Mouse (Mus musculus): ENCODE data around the gene Gm28053. TPM values are rescaled to one million over a fixed set of nuclear protein-coding genes. Genes with fewer than 3 reads are reported as not detected.

The Gm28053 gene
- polyA plus RNA-seq, 1 experiment from 2014 or later = 2.3 TPM

DNA sequence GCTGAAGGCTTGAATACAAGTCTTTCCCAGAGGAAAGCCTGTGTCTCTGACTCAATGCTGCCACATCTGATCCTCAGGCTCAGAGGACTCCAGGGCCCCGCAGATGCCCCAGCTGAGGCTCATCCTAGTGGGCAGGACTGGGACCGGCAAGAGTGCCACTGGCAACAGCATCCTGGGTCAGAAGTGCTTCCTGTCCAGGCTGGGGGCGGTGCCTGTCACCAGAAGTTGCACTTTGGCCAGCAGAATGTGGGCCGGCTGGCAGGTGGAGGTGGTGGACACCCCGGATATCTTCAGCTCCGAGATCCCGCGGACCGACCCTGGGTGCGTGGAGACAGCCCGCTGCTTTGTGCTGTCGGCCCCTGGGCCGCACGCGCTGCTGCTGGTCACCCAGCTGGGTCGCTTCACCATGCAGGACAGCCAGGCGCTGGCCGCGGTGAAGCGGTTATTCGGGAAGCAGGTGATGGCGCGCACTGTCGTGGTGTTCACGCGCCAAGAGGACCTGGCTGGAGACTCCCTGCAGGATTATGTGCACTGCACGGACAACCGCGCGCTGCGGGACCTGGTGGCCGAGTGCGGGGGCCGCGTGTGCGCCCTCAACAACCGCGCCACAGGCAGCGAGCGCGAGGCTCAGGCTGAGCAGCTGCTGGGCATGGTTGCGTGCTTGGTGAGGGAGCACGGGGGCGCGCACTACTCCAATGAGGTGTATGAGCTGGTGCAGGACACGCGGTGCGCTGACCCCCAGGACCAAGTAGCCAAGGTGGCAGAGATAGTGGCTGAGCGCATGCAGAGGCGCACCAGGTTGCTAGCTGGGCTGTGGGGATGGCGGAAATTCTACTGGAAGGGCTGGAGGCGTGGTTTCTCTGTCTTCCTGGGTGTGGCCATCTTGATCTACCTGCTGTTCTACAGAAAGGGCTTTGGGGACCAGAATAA, 24.3 kb downstream of the Gm28053 start:
- Histone ChIP-seq H3K4me1 (ENCODE audit: control insufficient read depth, insufficient read depth, low read length) (peaks cover 12% of the 10 kb centered on the region), H3K9ac (ENCODE audit: low read length) (peak overlapping the region; percentile 14; the same call in 1 of the 2 replicates), H3K36me3 (ENCODE audit: control insufficient read depth, insufficient read depth) (no peaks in the 10 kb centered on the region), H3K27ac (ENCODE audit: low read length) (no peak overlapping the region), H3K9me3 (replicated peaks; ENCODE audit: control insufficient read depth, low read length) (no peaks in the 10 kb centered on the region), H3K4me2 (ENCODE audit: low read depth, low read length) (peak overlapping the region; percentile 63), H3K27me3 (ENCODE audit: control insufficient read depth, insufficient read depth, low read length) (peaks cover 23% of the 10 kb centered on the region), H3K4me3 (ENCODE audit: low read length) (peak overlapping the region; percentile 45)
- 14% methylated on average over 52 of the region's 52 CpGs for WGBS
- ATAC-seq (replicated peaks; ENCODE audit: extremely low read depth, insufficient read depth, low FRiP score) = no peak

GRCm38 (mm10) chr6:48745490-48745889, 27.1 kb downstream of the Gm28053 start:
- H3K9ac ChIP-seq (ENCODE audit: low read length) = no peak overlapping the region
- peaks cover 12% of the 10 kb centered on the region for H3K4me1 ChIP-seq (ENCODE audit: control insufficient read depth, insufficient read depth, low read length)
- H3K4me2 ChIP-seq (ENCODE audit: low read depth, low read length) = peak overlapping the region; percentile 32; the same call in 1 of the 2 replicates
- no peaks in the 10 kb centered on the region for H3K9me3 ChIP-seq (replicated peaks; ENCODE audit: control insufficient read depth, low read length)
- peaks cover 23% of the 10 kb centered on the region for H3K27me3 ChIP-seq (ENCODE audit: control insufficient read depth, insufficient read depth, low read length)
- no peaks in the 10 kb centered on the region; the same call in 1 of the 2 replicates for H3K36me3 ChIP-seq (ENCODE audit: control insufficient read depth, insufficient read depth)
- no peak overlapping the region for H3K4me3 ChIP-seq (ENCODE audit: low read length)
- WGBS = 52% methylated on average over 2 of the region's 2 CpGs
- ATAC-seq (replicated peaks; ENCODE audit: extremely low read depth, insufficient read depth, low FRiP score) = no peak
- H3K27ac ChIP-seq (ENCODE audit: low read length) = peak overlapping the region; percentile 81

GRCm38 (mm10) chr6:48745959-48746889, 27.8 kb downstream of the Gm28053 start, which contains the start of gene Gimap5:
TSS of gene Gimap5 (plus strand) at chr6:48746197.
- peak; percentile 69 for ATAC-seq (replicated peaks; ENCODE audit: extremely low read depth, insufficient read depth, low FRiP score)

DNA sequence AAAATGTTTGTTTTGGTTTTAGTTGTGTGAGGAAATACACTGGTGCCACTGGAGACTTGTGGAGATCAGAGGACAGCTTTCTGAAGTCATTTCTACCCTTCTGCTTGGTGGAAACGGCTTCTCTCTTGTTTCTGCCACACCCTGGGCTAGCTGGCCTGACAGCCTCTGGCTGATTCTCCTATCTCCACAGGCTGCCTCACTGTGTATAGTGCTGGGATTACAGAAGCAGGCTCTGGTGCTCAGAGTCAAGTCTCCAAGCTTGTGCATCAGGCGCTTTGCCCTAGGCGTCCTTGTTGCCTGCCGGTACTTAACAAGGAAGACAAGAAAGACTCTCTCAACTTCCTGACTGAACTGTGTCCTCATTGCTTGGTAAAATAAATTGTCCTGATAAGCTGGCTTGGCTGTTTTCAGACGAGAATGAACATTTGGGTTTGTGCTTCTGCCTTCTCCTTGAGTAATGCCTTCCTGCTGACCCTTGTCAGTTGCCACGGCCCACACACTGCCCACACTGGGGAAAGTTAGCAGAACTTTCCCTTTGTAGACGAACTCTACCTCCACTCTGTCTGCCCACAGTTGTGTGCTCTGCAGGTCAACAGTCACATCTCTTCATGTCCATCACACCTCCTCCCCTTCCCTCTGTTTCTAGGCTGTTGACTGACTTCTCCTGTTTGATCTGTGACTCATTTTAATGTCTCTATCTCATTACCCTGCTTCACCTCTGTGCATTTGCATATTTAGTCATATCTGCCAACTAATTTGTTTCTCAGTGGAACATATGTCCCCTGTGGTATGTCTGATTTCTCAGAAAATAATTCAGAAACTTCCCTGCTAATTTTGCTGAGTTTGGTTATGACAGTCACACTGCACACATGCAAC, 28.9 kb downstream of the Gm28053 start:
- peak overlapping the region; percentile 81 for H3K27ac ChIP-seq (ENCODE audit: low read length)
- peak overlapping the region; percentile 28 for H3K4me3 ChIP-seq (ENCODE audit: low read length)
- no peak for ATAC-seq (replicated peaks; ENCODE audit: extremely low read depth, insufficient read depth, low FRiP score)
- no peaks in the 10 kb centered on the region; the same call in 1 of the 2 replicates for H3K36me3 ChIP-seq (ENCODE audit: control insufficient read depth, insufficient read depth)
- WGBS = 48% methylated on average over 7 of the region's 7 CpGs
- H3K4me2 ChIP-seq (ENCODE audit: low read depth, low read length) = peak overlapping the region; percentile 32
- no peaks in the 10 kb centered on the region for H3K9me3 ChIP-seq (replicated peaks; ENCODE audit: control insufficient read depth, low read length)
- peak overlapping the region; percentile 15 for H3K9ac ChIP-seq (ENCODE audit: low read length)
- H3K4me1 ChIP-seq (ENCODE audit: control insufficient read depth, insufficient read depth, low read length) = peaks cover 10% of the 10 kb centered on the region
- H3K27me3 ChIP-seq (ENCODE audit: control insufficient read depth, insufficient read depth, low read length) = peaks cover 18% of the 10 kb centered on the region

More at GRCm38 (mm10) chr6:48745959-48746889, 27.8 kb downstream of the Gm28053 start, which contains the start of gene Gimap5:
- Histone ChIP-seq H3K27ac (ENCODE audit: low read length) (peak within 1 kb of the TSS; percentile 81), H3K4me1 (ENCODE audit: control insufficient read depth, insufficient read depth, low read length) (peaks cover 12% of the 10 kb centered on the region), H3K36me3 (ENCODE audit: control insufficient read depth, insufficient read depth) (no peaks in the 10 kb centered on the region; the same call in 1 of the 2 replicates), H3K9ac (ENCODE audit: low read length) (peak within 1 kb of the TSS; percentile 46), H3K4me2 (ENCODE audit: low read depth, low read length) (peak within 1 kb of the TSS; percentile 32), H3K9me3 (replicated peaks; ENCODE audit: control insufficient read depth, low read length) (no peaks in the 10 kb centered on the region), H3K27me3 (ENCODE audit: control insufficient read depth, insufficient read depth, low read length) (peaks cover 23% of the 10 kb centered on the region), H3K4me3 (ENCODE audit: low read length) (peak within 1 kb of the TSS; percentile 34)
- 32% methylated on average over 16 of the region's 16 CpGs for WGBS

- ATAC-seq (replicated peaks; ENCODE audit: extremely low read depth, insufficient read depth, low FRiP score) = no peak
- Histone ChIP-seq H3K9ac (ENCODE audit: low read length) (no peak overlapping the region), H3K27ac (ENCODE audit: low read length) (no peak overlapping the region), H3K4me1 (ENCODE audit: control insufficient read depth, insufficient read depth, low read length) (no peaks in the 10 kb centered on the region), H3K4me2 (ENCODE audit: low read depth, low read length) (no peak overlapping the region), H3K36me3 (ENCODE audit: control insufficient read depth, insufficient read depth) (no peaks in the 10 kb centered on the region), H3K4me3 (ENCODE audit: low read length) (no peak overlapping the region), H3K27me3 (ENCODE audit: control insufficient read depth, insufficient read depth, low read length) (no peaks in the 10 kb centered on the region), H3K9me3 (replicated peaks; ENCODE audit: control insufficient read depth, low read length) (peaks cover 3% of the 10 kb centered on the region; the same call in 1 of the 2 replicates)
- WGBS = 70% methylated on average over 7 of the region's 7 CpGs
These were observed 45.3 kb downstream of the Gm28053 start for GRCm38 (mm10) chr6:48763567-48764270.

DNA sequence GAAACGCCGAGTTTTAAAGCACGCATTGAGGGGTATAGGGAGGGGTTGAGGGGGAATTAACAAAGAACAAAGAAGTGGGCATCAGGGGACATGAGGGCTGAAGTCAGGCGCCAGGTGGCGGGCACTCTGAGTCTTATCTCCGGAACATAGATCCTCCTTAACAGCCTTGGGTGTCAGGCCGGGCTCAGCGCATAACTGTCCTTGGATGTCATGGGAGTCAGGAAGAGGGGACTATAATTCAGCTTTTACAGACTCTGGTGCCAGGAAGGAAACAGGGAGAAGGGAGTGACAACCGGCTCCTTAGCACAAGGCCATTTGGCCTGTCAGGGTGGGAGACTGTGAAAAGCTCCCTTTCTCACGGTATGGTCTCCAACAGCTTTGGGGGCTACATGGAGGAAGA, 46.1 kb downstream of the Gm28053 start:
- no peaks in the 10 kb centered on the region for H3K4me1 ChIP-seq (ENCODE audit: control insufficient read depth, insufficient read depth, low read length)
- no peak overlapping the region for H3K4me3 ChIP-seq (ENCODE audit: low read length)
- H3K4me2 ChIP-seq (ENCODE audit: low read depth, low read length) = no peak overlapping the region
- no peak overlapping the region for H3K27ac ChIP-seq (ENCODE audit: low read length)
- no peaks in the 10 kb centered on the region for H3K27me3 ChIP-seq (ENCODE audit: control insufficient read depth, insufficient read depth, low read length)
- peaks cover 3% of the 10 kb centered on the region; the same call in 1 of the 2 replicates for H3K9me3 ChIP-seq (replicated peaks; ENCODE audit: control insufficient read depth, low read length)
- no peaks in the 10 kb centered on the region for H3K36me3 ChIP-seq (ENCODE audit: control insufficient read depth, insufficient read depth)
- no peak overlapping the region for H3K9ac ChIP-seq (ENCODE audit: low read length)
- ATAC-seq (replicated peaks; ENCODE audit: extremely low read depth, insufficient read depth, low FRiP score) = no peak
- 86% methylated on average over 10 of the region's 10 CpGs for WGBS

GRCm38 (mm10) chr6:48768178-48768869, 49.9 kb downstream of the Gm28053 start:
- no peak for ATAC-seq (replicated peaks; ENCODE audit: extremely low read depth, insufficient read depth, low FRiP score)
- whole genome bisulfite sequencing = 63% methylated on average over 9 of the region's 9 CpGs

More at GRCm38 (mm10) chr6:48768178-48768869, 49.9 kb downstream of the Gm28053 start:
- H3K4me3 ChIP-seq (ENCODE audit: low read length) = no peak overlapping the region
- peaks cover 3% of the 10 kb centered on the region; the same call in 1 of the 2 replicates for H3K9me3 ChIP-seq (replicated peaks; ENCODE audit: control insufficient read depth, low read length)
- no peak overlapping the region for H3K27ac ChIP-seq (ENCODE audit: low read length)
- no peak overlapping the region for H3K9ac ChIP-seq (ENCODE audit: low read length)
- no peaks in the 10 kb centered on the region for H3K27me3 ChIP-seq (ENCODE audit: control insufficient read depth, insufficient read depth, low read length)
- no peaks in the 10 kb centered on the region for H3K4me1 ChIP-seq (ENCODE audit: control insufficient read depth, insufficient read depth, low read length)
- H3K36me3 ChIP-seq (ENCODE audit: control insufficient read depth, insufficient read depth) = no peaks in the 10 kb centered on the region
- H3K4me2 ChIP-seq (ENCODE audit: low read depth, low read length) = no peak overlapping the region

All from heart, embryonic 16.5 days (tissue).